8 mouse cellular contexts compared by ENCODE assay signal in the genomic region with DNA sequence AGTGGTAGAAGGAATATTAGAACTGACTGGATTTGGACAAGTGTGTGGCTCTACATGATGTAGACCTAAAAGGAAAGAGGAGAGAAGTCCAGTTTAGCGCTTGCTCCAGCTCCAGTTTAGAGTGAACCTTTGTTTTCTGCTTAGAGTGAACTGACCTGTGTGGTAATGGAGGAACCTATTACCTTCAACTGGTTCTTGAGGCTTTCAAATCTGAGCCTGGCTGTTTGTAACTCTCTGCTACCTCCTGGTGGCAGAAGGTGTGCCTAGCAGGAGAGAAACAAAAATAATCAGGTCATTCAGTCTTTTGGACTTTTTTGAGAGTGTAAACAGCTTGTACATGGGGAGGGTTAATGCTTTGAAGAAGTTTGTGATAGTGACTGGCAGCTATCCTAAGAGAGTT. TPM values are rescaled to one million over a fixed set of nuclear protein-coding genes. Genes with fewer than 3 reads are reported as not detected.
DNase-seq lines count a peak whose midpoint lies in the region; ATAC-seq and TF ChIP-seq lines count a peak whose summit lies in the region.

No protein-coding gene starts in this region.

- H3K4me1 ChIP-seq in limb, embryonic 11.5 days (ENCODE audit: control insufficient read depth, insufficient read depth, low read length), result no peaks in the 10 kb centered on the region
- H3K4me1 ChIP-seq in limb, embryonic 10.5 days, result peaks cover 5% of the 10 kb centered on the region; the same call in 1 of the 2 replicates
- H3K4me1 ChIP-seq in cerebellum, adult 2 months (ENCODE audit: control insufficient read depth, insufficient read depth, low read length), result peaks cover 15% of the 10 kb centered on the region
- no peaks in the 10 kb centered on the region for H3K4me1 ChIP-seq in limb, embryonic 12.5 days (replicated peaks)

- no peak overlapping the region for H3K9ac ChIP-seq in limb, embryonic 11.5 days (ENCODE audit: low read length)
- H3K9ac ChIP-seq in limb, embryonic 12.5 days (replicated peaks), result no peak overlapping the region

- no peaks in the 10 kb centered on the region for H3K36me3 ChIP-seq in limb, embryonic 11.5 days (ENCODE audit: control insufficient read depth, insufficient read depth, low read length)
- H3K36me3 ChIP-seq in limb, embryonic 10.5 days, result no peaks in the 10 kb centered on the region
- no peaks in the 10 kb centered on the region for H3K36me3 ChIP-seq in limb, embryonic 12.5 days

- peak; percentile 79 for TF ChIP-seq CTCF in cerebellum, adult 2 months (IDR thresholded peaks at IDR 0.05; ENCODE audit: borderline replicate concordance, insufficient read depth, low read depth, low read length)

- no peak overlapping the region for H3K4me3 ChIP-seq in limb, embryonic 11.5 days (ENCODE audit: low read depth, low read length)
- no peak overlapping the region for H3K4me3 ChIP-seq in limb, embryonic 10.5 days
- H3K4me3 ChIP-seq in cerebellum, adult 2 months (replicated peaks; ENCODE audit: insufficient read depth, low read depth, low read length), result no peak overlapping the region
- no peak overlapping the region for H3K4me3 ChIP-seq in limb, embryonic 12.5 days (replicated peaks)

- no peaks in the 10 kb centered on the region for H3K9me3 ChIP-seq in limb, embryonic 11.5 days (ENCODE audit: control insufficient read depth, low read length)
- no peaks in the 10 kb centered on the region for H3K9me3 ChIP-seq in limb, embryonic 10.5 days (replicated peaks)
- H3K9me3 ChIP-seq in limb, embryonic 12.5 days, result no peaks in the 10 kb centered on the region

- no peak overlapping the region for H3K4me2 ChIP-seq in limb, embryonic 11.5 days (ENCODE audit: low read depth, severe bottlenecking)
- no peak overlapping the region for H3K4me2 ChIP-seq in limb, embryonic 12.5 days

- ATAC-seq in limb, embryonic 11.5 days (ENCODE audit: insufficient number of reproducible peaks, low FRiP score, low TSS enrichment, low read depth), result no peak
- ATAC-seq in limb, embryonic 12.5 days (ENCODE audit: insufficient number of reproducible peaks, insufficient read depth, low FRiP score, low TSS enrichment, low read depth), result 0 out of 2 replicates have a peak, but pooled peaks have one; percentile 68
- no peak for ATAC-seq in erythroid progenitor cell, adult 5-6 weeks (replicated peaks; ENCODE audit: low FRiP score, poor library complexity, severe bottlenecking)

- peak; percentile 74 for DNase-seq in limb, embryonic 11.5 days (ENCODE audit: low spot score)
- no peak for DNase-seq in limb, embryonic 10.5 days (ENCODE audit: low spot score)
- DNase-seq in NIH3T3 (ENCODE audit: low read depth), result peak; percentile 60
- peak; percentile 72 to 77 for DNase-seq in cerebellum, adult 2 months
- DNase-seq in frontal cortex, postnatal 36 days (ENCODE audit: low spot score in 2 of 2), result peak; percentile 68 to 81
- DNase-seq in neural tube, embryonic 10.5 days (ENCODE audit: extremely low spot score, low spot score), result peak; percentile 55

- WGBS in limb, embryonic 11.5 days, result 54% methylated on average over 1 of the region's 1 CpGs
- WGBS in limb, embryonic 10.5 days, result 18% methylated on average over 1 of the region's 1 CpGs
- 33% methylated on average over 1 of the region's 1 CpGs for WGBS in cerebellum, adult 2 months
- WGBS in limb, embryonic 12.5 days, result 27% methylated on average over 1 of the region's 1 CpGs

- TF ChIP-seq POLR2A in cerebellum, adult 2 months (IDR thresholded peaks at IDR 0.05; ENCODE audit: borderline replicate concordance, insufficient read depth, low read length), result no peak

- H3K27ac ChIP-seq in limb, embryonic 11.5 days (replicated peaks; ENCODE audit: low read depth, low read length), result no peak overlapping the region
- H3K27ac ChIP-seq in limb, embryonic 10.5 days, result no peak overlapping the region
- no peak overlapping the region for H3K27ac ChIP-seq in cerebellum, adult 2 months (ENCODE audit: insufficient read depth, low read length)
- no peak overlapping the region for H3K27ac ChIP-seq in limb, embryonic 12.5 days

- no peaks in the 10 kb centered on the region for H3K27me3 ChIP-seq in limb, embryonic 11.5 days (ENCODE audit: control insufficient read depth, insufficient read depth, low read length)
- H3K27me3 ChIP-seq in limb, embryonic 10.5 days (ENCODE audit: low read depth, poor library complexity, severe bottlenecking), result no peaks in the 10 kb centered on the region
- no peaks in the 10 kb centered on the region for H3K27me3 ChIP-seq in cerebellum, adult 2 months (ENCODE audit: control insufficient read depth, insufficient read depth, low read length)
- no peaks in the 10 kb centered on the region for H3K27me3 ChIP-seq in limb, embryonic 12.5 days

RNA-seq across cellular contexts. Expression of gene Slain1, which starts 44.3 kb away (rescaled TPM):
- 2.1 and 2.6 TPM in 2 replicates for polyA plus RNA-seq in limb, embryonic 11.5 days (2014; fragmentation: Nextera tagmentation; extraction: Ambion mirVana)
- 0.62 and 1.4 TPM in 2 replicates for polyA plus RNA-seq in limb, embryonic 10.5 days (2016; fragmentation: Nextera tagmentation; extraction: Ambion mirVana)
- 85.2 and 92.3 TPM in 2 replicates for polyA plus RNA-seq in cerebellum, adult 2 months (2012; rRNA removed)
- 2.5 and 2.8 TPM in 2 replicates for polyA plus RNA-seq in limb, embryonic 12.5 days (2016; fragmentation: Nextera tagmentation; extraction: Ambion mirVana)
- total RNA-seq in erythroid progenitor cell, adult 5-6 weeks (2015; ENCODE audit: low replicate concordance), result 2.5 and 2.9 TPM in 2 replicates
- 1.9 and 3.9 TPM in 2 replicates for total RNA-seq in erythroid progenitor cell, adult 5-6 weeks (2017; ENCODE audit: low replicate concordance)

Comparison
In these comparisons a context has a peak if more than half of its experiments do, and no peak if none do; other contexts are left out.
1. RNA of gene Slain1, which starts 44.3 kb away (polyA plus RNA-seq): 85.2 to 92.3 TPM in cerebellum, adult 2 months; 2.5 to 2.8 TPM in limb, embryonic 12.5 days, 2.1 to 2.6 TPM in limb, embryonic 11.5 days and 0.62 to 1.4 TPM in limb, embryonic 10.5 days; every median in the first group is over 10 times any median in the second.